Mouse (Mus musculus) embryonic facial prominence, embryonic 13.5 days (tissue): Measurements from ENCODE around the gene Mmp9. TPM values are rescaled to one million over a fixed set of nuclear protein-coding genes. Genes with fewer than 3 reads are reported as not detected.

ENCODE experiments used
- ATAC-seq: fragments of 200-750 bp; cut with Nextera tagmentation; 2 replicates; pipeline ENCODE4 v1.8.0; 2017; ENCODE audit warnings: low read depth; ENCODE audit not compliant: insufficient number of reproducible peaks, insufficient read depth, low FRiP score, low TSS enrichment
- H3K27ac ChIP-seq: fragments of 300-500 bp; sonication (generic); 2 replicates; pipeline ENCODE4 v1.5.1; 2015; ENCODE audit warnings: moderate library complexity, mild to moderate bottlenecking, inconsistent platforms
- H3K27me3 ChIP-seq: fragments of 300-500 bp; sonication (generic); 2 replicates; pipeline ENCODE4 v1.6.1; 2015; ENCODE audit warnings: mild to moderate bottlenecking, inconsistent platforms
- H3K36me3 ChIP-seq: fragments of 300-500 bp; sonication (generic); 2 replicates; pipeline ENCODE4 v1.6.1; 2015; ENCODE audit warnings: mild to moderate bottlenecking, inconsistent platforms
- H3K4me1 ChIP-seq: fragments of 300-500 bp; sonication (generic); 2 replicates; pipeline ENCODE4 v1.6.1; 2015; ENCODE audit warnings: inconsistent platforms
- H3K4me2 ChIP-seq: fragments of 300-500 bp; sonication (generic); 2 replicates; pipeline ENCODE4 v1.6.1; 2015; ENCODE audit warnings: moderate library complexity, mild to moderate bottlenecking, inconsistent platforms
- H3K4me3 ChIP-seq: fragments of 300-500 bp; sonication (generic); 2 replicates; pipeline ENCODE4 v1.5.1; 2015; ENCODE audit warnings: mild to moderate bottlenecking, inconsistent platforms
- H3K9ac ChIP-seq: fragments of 300-500 bp; sonication (generic); 2 replicates; pipeline ENCODE4 v1.6.1; 2015; ENCODE audit warnings: mild to moderate bottlenecking, inconsistent platforms
- H3K9me3 ChIP-seq: fragments of 300-500 bp; sonication (generic); 2 replicates; pipeline ENCODE4 v1.6.1; 2016; ENCODE audit warnings: inconsistent platforms
- WGBS: fragments of 180-500 bp; shearing (Covaris S2); methylation state at CpG from one replicate; pipeline ENCODE4 v1.1.7; 2015; ENCODE audit warnings: mixed read lengths; 5-methylcytosine and 5-hydroxymethylcytosine counted together
- polyA plus RNA-seq: library from polyadenylated mRNA; unstranded; fragments of >200 nt; fragmentation: Nextera tagmentation; extraction: Ambion mirVana; gene quantifications from 2 replicates; pipeline ENCODE4 v1.2.1, GENCODE M21; 2015

The Mmp9 gene
- polyA plus RNA-seq, 1 experiment from 2014 or later: 16.6 TPM

DNA sequence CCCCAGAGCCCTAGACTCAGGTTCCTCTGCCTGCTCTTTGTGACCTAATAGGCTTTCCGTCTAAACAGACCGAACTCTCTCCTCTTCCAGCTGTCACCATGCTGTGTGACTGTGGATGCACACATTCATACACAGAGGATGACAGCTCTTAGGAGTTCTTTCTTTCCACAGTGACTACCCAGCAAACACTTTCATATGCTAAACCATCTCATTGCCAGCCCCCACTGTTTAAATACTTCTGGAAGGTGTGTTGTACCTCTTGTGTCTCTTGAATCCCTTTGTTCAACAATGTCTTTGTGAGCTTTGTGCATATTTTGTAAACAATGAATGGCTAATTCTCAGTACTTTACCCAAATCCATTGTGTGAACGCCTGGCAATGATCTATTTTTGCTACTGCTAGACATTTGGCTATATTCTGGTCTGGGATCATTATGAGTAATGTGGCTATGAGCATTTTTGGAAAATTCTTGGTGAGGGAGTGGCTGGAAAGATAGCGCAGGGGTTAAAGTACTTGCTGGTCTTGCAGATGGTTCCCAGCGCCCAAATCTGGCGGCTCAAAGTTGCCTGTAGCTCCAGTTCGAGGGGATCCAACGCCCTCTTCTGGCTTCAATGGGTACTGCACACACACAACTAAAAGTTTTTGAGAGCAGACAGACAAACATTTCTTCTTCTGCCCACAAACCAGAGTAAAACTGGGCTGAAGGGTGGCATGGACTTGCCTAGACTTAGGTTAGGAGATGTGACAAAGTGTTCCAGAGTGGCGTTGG, 17.2 kb downstream of the Mmp9 start:
- Histone ChIP-seq H3K27me3 (peaks cover 44% of the 10 kb centered on the region), H3K4me3 (no peak overlapping the region), H3K4me1 (peaks cover 20% of the 10 kb centered on the region), H3K9me3 (no peaks in the 10 kb centered on the region), H3K36me3 (no peaks in the 10 kb centered on the region), H3K9ac (no peak overlapping the region), H3K4me2 (no peak overlapping the region), H3K27ac (no peak overlapping the region)
- 66% methylated on average over 9 of the region's 9 CpGs for WGBS
- ATAC-seq: no peak

DNA sequence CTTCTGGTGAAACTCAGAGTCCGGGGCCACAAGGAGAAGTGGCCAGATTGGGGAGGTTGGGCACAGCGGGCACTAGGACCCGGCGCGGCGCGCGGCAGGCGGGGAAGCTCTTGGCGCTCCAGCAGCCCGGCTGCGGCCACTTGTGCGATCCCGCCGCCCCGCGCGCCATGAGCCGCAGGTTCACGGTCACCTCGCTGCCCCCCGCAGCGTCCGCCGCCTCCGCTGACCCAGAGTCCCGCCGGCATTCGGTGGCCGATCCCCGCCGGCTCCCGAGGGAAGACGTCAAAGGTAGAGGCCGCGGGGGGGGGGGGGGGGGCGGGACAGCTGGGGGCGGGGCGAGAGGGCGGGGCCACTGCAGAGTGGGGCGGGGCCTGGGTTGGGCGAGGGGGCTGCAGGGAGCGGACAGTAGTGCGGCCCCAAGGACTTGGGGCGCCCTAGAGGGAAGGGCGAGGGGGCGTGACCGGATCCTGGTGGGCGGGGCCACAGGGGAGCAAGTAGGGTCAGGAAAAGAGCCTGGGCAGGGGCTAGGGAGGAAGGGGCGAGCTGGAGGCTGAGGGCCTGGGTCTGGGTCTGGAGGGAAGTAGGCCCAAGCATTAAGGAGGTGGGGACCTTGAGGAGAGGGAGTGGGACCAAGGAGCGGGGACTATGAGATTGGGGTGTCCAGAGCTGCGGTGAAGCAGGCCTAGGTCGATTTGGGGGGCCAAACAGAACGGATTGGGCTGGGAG, 20.3 kb downstream of the Mmp9 start, which contains the start of gene Slc12a5:
Gene Slc12a5, plus strand, starts transcription at position 87 of the 726 bp plus-strand sequence.
- H3K36me3 ChIP-seq: no peaks in the 10 kb centered on the region
- 0 out of 2 replicates have a peak, but pooled peaks have one; percentile 65 for ATAC-seq
- peaks cover 11% of the 10 kb centered on the region for H3K4me1 ChIP-seq
- no peak within 1 kb of the TSS for H3K27ac ChIP-seq
- peak within 1 kb of the TSS; percentile 61 for H3K4me3 ChIP-seq
- H3K9ac ChIP-seq: peak within 1 kb of the TSS; percentile 64
- H3K4me2 ChIP-seq: peak within 1 kb of the TSS; percentile 66
- no peaks in the 10 kb centered on the region for H3K9me3 ChIP-seq
- H3K27me3 ChIP-seq: peaks cover 32% of the 10 kb centered on the region
- under 1% methylated on average over 39 of the region's 54 CpGs for WGBS

DNA sequence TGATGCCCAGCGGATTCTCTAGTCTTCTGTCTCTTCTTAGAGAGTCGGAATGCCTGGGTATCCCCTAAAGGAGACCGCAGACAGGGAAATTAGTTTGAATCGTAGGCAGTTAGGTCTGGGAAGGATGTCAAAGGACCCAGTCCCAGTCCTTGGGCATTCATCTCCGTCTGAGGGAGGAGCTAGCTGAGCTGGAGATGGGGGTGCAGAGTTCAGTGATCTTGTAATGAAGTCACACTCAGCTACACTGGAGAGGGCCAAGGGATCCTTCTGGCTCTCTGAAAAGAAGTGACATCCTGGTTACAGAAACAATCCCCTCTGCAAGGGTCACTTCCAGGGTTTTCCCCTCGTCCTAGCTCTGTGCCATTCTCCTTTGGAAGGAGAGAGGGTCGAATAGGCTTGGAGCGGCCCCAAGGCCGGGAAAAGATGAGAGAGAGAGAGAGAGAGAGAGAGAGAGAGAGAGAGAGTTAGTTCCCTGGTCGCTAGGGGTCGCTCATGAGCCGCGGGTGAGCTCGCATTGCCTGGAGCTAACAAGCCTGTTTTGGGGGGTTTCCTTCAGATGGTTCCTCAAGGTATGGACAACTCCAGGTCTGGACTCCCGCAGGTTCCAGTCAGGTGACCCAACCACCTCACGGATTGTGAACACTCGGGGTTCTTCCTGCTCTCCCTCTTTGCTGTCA, 21.1 kb downstream of the Mmp9 start:
- H3K27me3 ChIP-seq: peaks cover 38% of the 10 kb centered on the region
- no peaks in the 10 kb centered on the region for H3K36me3 ChIP-seq
- WGBS: 9% methylated on average over 17 of the region's 17 CpGs
- H3K4me3 ChIP-seq: peak overlapping the region; percentile 61; the same call in 1 of the 2 replicates
- ATAC-seq: no peak
- H3K27ac ChIP-seq: no peak overlapping the region
- no peaks in the 10 kb centered on the region for H3K9me3 ChIP-seq
- no peak overlapping the region for H3K9ac ChIP-seq
- peak overlapping the region; percentile 66 for H3K4me2 ChIP-seq
- H3K4me1 ChIP-seq: peaks cover 11% of the 10 kb centered on the region

DNA sequence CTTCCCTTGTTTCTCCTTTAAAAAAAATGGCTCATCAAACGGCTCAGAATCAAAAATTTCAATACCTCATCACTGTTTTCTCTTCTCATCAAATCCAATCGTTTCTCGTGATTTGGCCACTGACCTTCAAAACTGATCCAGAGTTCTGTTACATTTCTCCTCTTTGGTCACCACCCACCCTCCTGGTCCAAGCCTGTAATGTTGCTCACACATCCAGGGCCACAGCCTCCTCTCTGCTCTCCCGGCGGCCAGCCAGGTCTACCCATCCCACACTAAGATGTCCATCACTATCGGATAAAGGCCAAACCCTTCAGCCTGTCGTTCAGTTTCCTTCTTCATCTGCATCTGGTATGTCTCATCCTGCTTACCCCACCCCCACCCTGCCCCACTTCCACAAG, 21.6 kb downstream of the Mmp9 start:
- H3K9me3 ChIP-seq: no peaks in the 10 kb centered on the region
- no peak for ATAC-seq
- peaks cover 11% of the 10 kb centered on the region for H3K4me1 ChIP-seq
- no peak overlapping the region for H3K27ac ChIP-seq
- no peak overlapping the region for H3K4me3 ChIP-seq
- WGBS: 44% methylated on average over 7 of the region's 7 CpGs
- no peak overlapping the region for H3K4me2 ChIP-seq
- peaks cover 41% of the 10 kb centered on the region for H3K27me3 ChIP-seq
- no peaks in the 10 kb centered on the region for H3K36me3 ChIP-seq
- H3K9ac ChIP-seq: no peak overlapping the region

DNA sequence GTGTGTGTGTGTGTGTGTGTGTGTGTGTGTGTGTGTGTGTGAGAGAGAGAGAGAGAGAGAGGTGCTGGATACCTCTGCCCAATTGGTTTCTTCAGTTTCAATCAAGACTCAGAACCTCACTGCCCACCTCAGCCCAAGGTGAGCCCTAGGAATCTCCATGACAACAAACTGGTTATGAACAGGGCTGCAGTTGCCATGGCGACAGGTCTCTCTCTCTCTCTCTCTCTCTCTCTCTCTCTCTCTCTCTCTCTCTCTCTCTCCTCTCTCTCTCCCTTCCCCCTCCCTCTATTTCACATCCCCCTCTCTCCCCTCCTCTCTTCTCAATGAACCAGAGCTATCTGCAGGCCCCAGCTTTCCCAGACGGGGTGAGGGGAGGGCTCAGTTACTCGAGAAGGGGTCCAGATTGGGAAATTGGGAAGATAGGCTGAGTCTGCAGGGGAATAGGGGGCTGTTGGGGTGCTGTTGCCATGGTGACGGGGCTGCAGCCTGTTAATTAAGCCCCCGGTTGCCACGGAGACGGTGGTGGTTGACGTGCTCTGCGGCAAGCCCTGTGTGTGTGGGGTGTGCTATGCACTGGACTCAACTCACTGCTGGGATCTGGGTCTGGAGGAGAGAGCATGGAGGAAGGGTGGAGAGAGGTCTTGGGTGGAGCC, 23.8 kb downstream of the Mmp9 start:
- H3K4me3 ChIP-seq: no peak overlapping the region
- ATAC-seq: no peak
- H3K9me3 ChIP-seq: no peaks in the 10 kb centered on the region

DNA sequence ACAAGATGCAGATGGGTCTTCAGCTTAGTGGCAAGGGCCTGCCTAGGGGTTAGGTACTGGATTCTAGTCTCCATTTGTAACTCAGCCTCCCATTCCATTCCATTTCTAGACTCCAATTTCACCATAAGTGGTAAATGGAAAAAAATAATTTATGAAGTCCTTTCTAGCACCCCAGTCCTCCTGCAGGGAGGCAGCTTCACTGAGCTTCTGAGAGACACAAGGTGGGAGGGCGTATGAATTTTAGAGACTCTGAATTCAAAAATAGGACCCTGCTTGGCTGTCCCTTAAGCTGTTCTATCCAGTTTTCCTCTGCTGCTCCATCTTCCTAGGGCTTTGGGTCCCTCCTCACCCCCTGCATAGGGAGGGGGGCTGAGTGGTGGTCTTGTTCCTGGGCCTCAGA, 24.4 kb downstream of the Mmp9 start:
- H3K9me3 ChIP-seq: no peaks in the 10 kb centered on the region
- no peaks in the 10 kb centered on the region for H3K36me3 ChIP-seq
- H3K4me1 ChIP-seq: peaks cover 27% of the 10 kb centered on the region
- no peak overlapping the region for H3K27ac ChIP-seq
- no peak overlapping the region for H3K4me3 ChIP-seq
- peaks cover 65% of the 10 kb centered on the region for H3K27me3 ChIP-seq
- no peak overlapping the region for H3K4me2 ChIP-seq
- ATAC-seq: no peak
- WGBS: 91% methylated on average over 1 of the region's 1 CpGs
- H3K9ac ChIP-seq: no peak overlapping the region

More for the DNA sequence above, 23.8 kb downstream of the Mmp9 start:
- no peak overlapping the region for H3K27ac ChIP-seq
- peaks cover 60% of the 10 kb centered on the region for H3K27me3 ChIP-seq
- H3K36me3 ChIP-seq: no peaks in the 10 kb centered on the region
- 35% methylated on average over 9 of the region's 9 CpGs for WGBS
- peaks cover 27% of the 10 kb centered on the region for H3K4me1 ChIP-seq
- H3K9ac ChIP-seq: no peak overlapping the region
- H3K4me2 ChIP-seq: no peak overlapping the region

DNA sequence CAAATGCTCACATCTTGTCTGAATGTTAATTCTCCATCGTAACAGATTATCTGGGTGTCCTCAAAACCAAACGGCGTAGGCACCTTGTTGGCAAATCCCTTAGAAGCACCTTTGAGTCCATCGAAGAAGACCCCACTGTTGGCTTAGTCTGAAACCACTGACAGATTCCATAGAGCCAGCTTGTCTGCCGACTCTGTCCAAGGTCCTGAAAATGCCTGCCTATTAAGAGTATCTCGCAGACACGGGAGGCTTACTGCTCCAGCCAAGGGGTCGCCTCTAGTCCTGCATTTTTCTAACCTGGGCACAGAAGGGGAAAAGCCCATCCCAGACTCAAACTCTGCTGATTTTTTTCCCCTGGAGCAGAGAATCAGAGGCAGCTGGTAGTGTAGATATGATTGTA, 25.8 kb downstream of the Mmp9 start:
- no peak for ATAC-seq
- H3K4me2 ChIP-seq: no peak overlapping the region
- H3K9me3 ChIP-seq: no peaks in the 10 kb centered on the region
- peaks cover 73% of the 10 kb centered on the region for H3K27me3 ChIP-seq
- 18% methylated on average over 8 of the region's 8 CpGs for WGBS
- H3K4me1 ChIP-seq: peaks cover 28% of the 10 kb centered on the region
- no peak overlapping the region for H3K9ac ChIP-seq
- H3K27ac ChIP-seq: no peak overlapping the region
- H3K36me3 ChIP-seq: no peaks in the 10 kb centered on the region
- H3K4me3 ChIP-seq: no peak overlapping the region

DNA sequence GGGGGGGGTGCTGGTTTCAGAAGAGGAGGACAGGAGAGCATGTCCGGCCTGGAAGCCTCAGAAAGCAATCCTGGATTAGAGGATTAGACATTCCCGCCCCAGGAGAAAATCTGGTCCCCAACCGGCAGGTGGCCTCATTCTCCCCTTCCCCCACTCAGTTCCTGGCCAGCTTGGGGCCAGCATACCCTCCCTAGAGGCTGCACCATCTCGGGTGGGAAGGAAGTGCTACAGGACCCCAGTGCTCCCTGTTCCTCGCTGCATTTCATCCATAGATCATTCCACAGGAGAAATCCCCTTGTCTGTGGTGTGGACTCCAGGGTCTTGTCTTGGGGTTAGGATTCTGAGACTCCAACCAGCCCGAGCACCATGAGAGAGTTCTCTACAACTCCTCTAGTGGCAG, 26.6 kb downstream of the Mmp9 start:
- Histone ChIP-seq H3K4me2 (0 out of 2 replicates have a peak overlapping the region, but pooled peaks have one; percentile 70), H3K9ac (no peak overlapping the region), H3K27ac (no peak overlapping the region), H3K27me3 (peaks cover 77% of the 10 kb centered on the region), H3K36me3 (no peaks in the 10 kb centered on the region), H3K9me3 (no peaks in the 10 kb centered on the region), H3K4me3 (no peak overlapping the region), H3K4me1 (peaks cover 27% of the 10 kb centered on the region)
- WGBS: 6% methylated on average over 6 of the region's 6 CpGs
- ATAC-seq: no peak

DNA sequence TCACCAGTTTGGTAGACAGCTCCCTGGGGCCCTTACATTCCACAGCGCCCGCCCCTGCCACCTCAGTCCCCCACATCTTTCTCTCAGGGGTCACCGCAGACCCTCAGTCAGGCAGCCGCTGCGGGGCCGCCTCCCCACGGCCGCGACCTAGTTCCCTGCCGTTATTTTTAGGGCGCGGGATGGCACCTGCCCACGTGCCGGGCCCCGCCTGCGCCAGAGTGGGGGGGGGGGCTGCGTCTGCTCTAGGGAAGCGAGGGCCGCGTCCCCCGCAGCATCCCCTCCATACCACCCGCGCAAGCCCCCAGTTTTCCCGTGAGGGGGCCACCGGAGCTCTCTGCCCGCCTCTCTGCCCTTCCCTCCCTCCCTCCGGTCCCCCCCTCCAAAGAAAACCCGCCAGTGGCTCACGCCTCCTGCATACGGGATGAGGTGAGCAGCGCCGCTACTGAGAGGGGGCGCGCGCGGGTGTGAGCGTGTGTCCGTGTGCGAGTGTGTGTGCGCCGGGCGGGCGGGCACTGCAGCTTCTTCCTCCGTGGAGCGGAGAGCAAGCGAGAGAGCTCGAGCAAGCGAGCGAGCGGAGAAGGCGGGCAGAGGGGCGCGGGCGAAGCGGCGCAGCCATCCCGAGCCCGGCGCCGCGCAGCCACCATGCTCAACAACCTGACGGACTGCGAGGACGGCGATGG, 27.3 kb downstream of the Mmp9 start:
- peak overlapping the region; percentile 38 for H3K4me3 ChIP-seq
- H3K27me3 ChIP-seq: peaks cover 81% of the 10 kb centered on the region
- no peak overlapping the region for H3K27ac ChIP-seq
- WGBS: under 1% methylated on average over 65 of the region's 65 CpGs
- no peaks in the 10 kb centered on the region for H3K9me3 ChIP-seq
- H3K36me3 ChIP-seq: no peaks in the 10 kb centered on the region
- peaks cover 27% of the 10 kb centered on the region for H3K4me1 ChIP-seq
- peak overlapping the region; percentile 70 for H3K4me2 ChIP-seq
- ATAC-seq: no peak
- H3K9ac ChIP-seq: no peak overlapping the region

DNA sequence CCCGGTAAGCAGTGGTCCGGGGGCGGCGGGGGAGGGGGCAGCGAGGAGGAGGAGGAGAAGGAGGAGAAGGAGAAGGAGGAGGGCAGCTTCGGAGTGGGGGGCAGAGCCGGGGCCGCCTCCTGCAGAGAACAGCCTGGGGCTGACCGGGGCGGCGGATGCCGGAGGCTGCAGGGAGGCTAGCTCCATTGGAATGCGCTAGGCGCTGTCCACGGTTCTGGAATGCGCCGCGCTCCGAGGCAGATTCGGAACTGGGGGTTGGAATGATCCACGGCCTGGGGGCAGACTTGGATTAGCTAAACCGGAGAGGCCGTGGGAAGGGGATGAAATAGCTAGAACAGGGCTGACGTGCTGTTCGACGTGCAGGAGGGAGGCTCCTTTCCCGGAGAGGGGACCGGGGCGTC, 27.9 kb downstream of the Mmp9 start:
- H3K9ac ChIP-seq: no peak overlapping the region
- H3K4me1 ChIP-seq: peaks cover 27% of the 10 kb centered on the region
- H3K27ac ChIP-seq: no peak overlapping the region
- under 1% methylated on average over 29 of the region's 29 CpGs for WGBS
- peak overlapping the region; percentile 70 for H3K4me2 ChIP-seq
- peak; percentile 65 for ATAC-seq
- H3K27me3 ChIP-seq: peaks cover 87% of the 10 kb centered on the region
- H3K9me3 ChIP-seq: no peaks in the 10 kb centered on the region
- H3K36me3 ChIP-seq: no peaks in the 10 kb centered on the region
- peak overlapping the region; percentile 38 for H3K4me3 ChIP-seq

DNA sequence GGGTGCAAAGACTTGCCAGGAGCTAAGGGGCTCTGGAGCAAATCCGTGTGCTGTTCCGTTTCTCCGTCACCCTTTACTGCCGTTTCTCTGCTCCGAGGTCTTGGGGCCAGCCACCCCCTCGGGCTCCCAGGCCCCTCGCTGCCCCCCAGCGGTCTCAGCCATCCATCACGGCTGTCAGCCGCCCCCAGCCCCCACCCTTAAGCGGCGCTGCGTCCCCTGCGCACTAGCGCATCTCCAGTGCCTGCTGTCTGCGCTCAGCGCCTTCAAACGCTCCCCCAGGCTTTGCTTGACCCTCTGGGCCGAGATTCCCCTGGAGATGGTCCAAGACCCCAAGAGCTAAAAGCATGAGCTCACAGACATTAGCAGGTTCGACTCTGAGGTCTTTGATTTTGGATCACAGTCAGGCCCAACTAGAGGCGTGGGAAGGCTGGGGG, 28.8 kb downstream of the Mmp9 start:
- Histone ChIP-seq H3K4me1 (peaks cover 27% of the 10 kb centered on the region), H3K27ac (no peak overlapping the region), H3K36me3 (no peaks in the 10 kb centered on the region), H3K9me3 (no peaks in the 10 kb centered on the region), H3K9ac (no peak overlapping the region), H3K4me3 (no peak overlapping the region), H3K27me3 (peaks cover 90% of the 10 kb centered on the region), H3K4me2 (no peak overlapping the region)
- no peak for ATAC-seq
- 1% methylated on average over 21 of the region's 21 CpGs for WGBS
